Mouse (Mus musculus): ENCODE measurements around the gene Sipa1l2.

- TF ChIP-seq CTCF (IDR thresholded peaks at IDR 0.05; ENCODE audit: borderline replicate concordance, insufficient read depth, low read length) (no peak), POLR2A (IDR thresholded peaks at IDR 0.05; ENCODE audit: low read depth, low read length) (no peak)
Observed at GRCm38 (mm10) chr8:125609737-125610136, 40.1 kb upstream of the Sipa1l2 start.

Data from embryonic fibroblast, embryonic 13.5 days (primary cell).